Mouse (Mus musculus) thymus, postnatal 25 days (tissue): ENCODE measurements around the gene Hist1h2bj.
"Not testable (repeated sequence)": the region's sequence is repeated elsewhere in the genome, so short reads cannot be mapped to it uniquely, and the experiment has no call there.

Experiments used
- DNase-seq: peaks from one replicate; pipeline ENCODE4 v3.0.0; 2022

Gene Hist1h2bj

DNA sequence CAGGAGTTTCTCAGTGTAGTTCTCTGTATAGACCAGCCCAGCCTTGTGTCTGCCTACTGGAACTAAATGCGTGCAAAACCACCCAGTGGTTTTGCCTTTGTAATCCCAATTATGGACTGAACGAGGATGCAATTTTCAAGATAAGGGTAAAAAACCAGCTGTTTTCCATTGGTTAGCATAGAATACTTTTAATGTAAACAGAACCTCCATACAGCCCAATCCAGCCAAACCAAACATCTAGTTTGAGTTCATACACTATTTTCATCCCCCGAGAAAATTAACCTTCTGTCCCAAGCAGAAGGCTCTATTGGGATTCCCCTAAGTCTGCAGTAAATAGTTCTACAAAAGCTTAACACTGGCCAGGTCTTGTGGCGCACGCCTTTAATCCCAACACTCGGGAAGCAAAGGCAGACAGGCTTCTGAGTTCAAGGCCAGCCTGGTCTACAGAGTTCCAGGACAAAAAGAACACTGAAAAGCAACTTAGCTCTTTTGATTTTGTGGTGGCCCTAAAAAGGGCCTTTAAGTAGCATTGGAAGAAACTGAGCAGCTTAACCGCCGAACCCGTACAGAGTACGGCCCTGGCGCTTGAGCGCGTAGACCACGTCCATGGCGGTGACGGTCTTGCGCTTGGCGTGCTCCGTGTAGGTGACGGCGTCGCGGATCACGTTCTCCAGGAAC lies 2.4 kb upstream of the Hist1h2bj start:
- DNase-seq: no peak

DNA sequence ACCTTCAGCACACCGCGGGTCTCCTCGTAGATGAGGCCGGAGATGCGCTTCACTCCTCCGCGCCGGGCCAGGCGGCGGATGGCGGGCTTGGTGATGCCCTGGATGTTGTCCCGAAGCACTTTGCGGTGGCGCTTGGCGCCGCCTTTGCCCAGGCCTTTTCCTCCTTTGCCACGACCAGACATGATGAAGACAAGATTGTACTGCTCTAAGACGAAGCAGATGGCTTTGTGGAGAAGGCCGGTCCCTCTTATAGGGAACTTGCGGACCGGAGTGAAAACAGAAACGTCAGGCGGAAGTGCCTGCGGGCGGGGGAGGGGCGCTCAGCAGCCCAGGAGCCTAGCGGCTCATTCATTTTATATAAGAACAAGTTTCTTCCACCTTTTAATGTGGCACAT lies 1.9 kb upstream of the Hist1h2bj start, which contains the start of gene Hist1h4i:
Gene Hist1h4i, minus strand, starts transcription at position 221 of the 395 bp plus-strand sequence.
- peak; percentile 99 for DNase-seq

DNA sequence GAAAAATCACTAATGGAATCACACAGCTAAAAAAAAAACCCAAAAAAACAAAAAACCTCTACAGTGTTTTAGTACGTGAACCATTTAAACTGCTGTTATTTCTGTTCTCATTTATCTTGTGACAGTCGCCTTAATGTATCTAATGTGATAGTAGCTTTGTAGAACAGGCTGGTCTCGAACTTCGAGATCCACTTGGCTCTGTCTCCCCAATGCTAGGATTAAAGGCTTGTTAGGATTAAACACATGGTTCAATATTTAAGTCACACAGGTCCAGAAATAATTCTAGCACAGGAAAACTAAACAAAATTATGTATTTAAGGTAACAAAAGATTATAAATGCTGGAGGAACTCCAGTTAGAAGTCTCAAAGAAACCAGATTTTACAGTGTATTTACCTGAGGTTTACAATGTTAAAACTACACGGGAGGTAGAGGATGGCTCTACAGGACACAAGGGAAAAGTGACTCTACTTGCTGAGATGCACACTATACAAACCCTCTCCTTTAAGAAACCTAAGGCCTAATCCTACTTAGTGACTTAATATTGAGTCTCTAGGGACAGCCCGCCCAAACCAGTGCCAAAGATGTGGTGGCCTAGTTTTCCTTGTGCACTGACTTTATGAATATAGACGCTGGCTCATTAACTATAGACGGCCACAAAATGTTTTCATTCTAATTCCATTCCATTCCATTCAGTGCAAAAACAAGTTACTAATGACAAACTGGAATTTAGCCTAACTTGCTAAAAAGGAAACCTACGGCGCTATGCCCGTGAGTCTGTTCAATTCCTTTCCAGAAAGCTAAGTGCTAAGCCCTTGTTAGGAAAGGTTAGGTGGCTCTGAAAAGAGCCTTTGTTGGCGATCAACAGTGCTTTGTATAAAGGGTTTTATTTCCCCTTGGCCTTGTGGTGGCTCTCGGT lies 1.1 kb upstream of the Hist1h2bj start:
- no peak for DNase-seq

DNA sequence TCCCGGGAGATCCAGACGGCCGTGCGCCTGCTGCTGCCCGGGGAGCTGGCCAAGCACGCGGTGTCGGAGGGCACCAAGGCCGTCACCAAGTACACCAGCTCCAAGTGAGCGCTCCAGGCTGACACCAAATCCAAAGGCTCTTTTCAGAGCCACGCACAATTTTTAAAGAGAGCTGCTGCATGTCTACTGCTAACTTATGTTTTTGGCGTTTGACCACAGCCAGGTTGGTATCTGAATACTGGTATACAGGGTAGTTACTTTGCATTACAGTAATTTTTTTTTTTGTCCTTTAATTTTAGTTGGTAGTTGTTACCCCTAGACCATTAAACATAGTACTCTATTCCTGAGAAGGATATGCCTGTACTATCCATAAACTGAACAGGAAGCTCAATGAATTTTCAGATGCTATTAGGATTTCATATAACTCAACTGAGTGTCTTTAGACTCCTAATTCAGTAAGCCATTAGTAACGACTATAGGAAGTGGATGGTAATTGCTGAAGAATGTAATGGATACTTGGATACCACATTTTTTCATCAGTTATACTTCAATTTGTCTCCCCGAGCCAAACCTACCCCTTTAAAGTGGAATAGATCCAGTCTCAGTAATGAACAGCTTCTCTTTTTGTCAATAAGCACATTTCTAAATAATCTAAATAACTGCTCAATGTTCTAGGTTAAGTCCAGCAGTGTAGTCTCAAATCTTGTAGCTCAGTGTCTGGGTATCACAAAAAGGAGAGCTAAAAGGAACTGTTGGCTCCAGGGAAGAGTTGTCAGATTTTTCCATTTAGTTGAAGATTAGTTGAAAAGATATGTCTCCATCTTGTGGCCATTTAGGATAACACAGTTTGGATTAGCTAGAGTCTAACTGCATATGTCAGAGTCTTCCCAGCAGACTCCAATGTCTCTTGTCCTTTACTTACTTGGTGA lies 753 bp downstream of the Hist1h2bj start:
- no peak for DNase-seq

DNA sequence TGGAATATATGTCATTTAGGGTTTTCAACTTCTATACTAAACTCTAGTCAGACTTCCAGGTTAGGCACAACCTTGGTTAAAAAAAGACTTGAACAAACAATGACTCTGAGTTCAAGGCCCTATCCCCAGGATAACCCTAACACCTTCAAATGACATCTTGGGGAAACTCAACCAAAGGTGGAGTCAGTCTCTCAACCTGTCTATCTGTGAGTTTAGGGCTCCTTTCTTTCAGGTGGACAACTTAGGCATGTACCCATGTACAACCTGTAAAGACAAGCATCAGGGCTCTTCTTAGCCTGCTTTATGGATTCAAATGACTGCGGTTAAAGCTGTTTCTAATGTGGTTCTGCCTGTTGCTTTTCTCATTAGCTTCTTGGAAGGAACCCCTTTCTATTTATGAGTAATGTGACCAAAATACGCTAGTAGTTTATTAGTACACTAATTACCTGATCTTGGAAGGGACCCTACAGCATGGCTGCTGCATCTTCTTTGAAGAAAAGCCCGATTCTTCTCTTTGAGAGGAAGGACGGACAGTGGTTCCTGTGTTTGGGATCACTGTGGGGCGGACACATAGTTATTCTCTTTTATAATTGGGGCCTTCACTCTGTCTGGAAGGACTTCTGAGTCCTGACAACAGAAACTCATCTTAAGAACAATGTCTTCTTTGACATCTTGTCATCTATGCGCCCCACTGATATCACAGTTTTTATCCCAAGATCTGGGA lies 1.6 kb downstream of the Hist1h2bj start:
- DNase-seq: no peak

DNA sequence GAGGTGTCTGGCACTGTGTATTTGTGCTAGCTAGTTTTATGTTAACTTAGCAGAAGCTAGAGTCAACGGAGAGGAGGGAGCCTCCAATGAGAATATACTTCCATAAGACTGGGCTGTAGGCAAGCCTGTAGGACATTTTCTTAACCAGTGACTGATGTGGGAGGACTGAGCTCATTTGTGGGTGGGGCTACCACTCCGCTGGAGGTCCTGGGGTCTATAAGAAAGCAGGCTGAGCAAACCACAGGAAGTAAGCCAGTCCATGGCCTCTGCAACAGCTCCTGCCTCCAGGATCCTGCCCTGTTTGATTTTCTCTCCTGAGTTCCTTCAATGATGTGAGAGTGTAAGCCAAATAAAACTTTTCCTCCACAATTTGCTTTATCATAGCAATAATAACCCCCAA lies 2.3 kb downstream of the Hist1h2bj start:
- DNase-seq: no peak

DNA sequence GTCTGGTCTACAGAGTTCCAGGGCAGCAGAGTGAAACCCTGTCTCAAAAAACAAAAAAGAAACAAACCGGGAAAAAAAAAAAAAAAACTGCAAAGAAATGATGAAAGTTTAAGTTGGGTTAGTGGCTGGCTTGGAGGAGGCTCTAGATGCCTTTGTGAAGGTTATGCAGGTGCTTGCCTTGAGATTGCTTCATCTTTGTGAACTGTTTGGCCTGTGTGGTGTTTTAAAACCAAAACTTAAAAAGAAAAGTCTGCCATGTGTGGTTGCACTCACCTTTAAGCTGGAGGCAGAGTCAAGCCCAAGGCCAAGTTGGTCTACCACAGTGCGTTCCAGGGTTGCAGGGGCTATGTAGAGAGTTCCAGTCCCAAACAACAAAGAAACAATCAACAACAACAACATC lies 6.0 kb downstream of the Hist1h2bj start:
- DNase-seq: no peak

DNA sequence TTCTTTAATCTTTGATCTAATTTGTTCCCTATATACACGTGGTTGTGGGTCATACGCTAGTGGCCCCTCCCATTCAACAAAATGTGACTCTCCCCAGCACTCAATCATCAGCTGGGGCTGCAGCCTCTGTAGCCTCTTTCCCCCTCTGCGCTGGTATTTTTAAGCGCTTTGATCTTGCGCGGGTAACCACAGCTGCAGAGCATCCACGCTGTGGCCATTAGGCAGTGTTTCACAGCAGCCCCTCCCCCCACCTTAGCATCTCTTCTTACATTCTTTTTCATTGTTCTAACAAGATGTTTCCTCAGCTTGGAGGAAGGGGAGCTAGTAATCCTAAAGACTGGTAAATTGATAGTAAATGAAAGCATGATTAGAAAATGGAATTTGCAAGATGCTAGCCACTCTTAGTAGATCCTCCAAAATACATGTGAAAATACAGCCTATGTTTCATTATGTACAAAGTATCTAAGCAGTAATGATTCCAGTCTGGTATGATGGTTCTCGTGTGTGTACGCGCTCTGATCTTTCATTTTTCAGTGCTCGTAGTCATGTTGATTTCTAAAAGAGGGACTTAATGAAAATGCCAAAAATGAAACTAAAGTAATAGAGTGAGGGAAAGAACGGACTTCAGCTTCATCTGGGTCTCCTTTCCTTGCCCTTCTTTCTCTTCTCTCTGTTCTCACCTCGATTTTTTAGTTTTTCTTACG lies 6.9 kb downstream of the Hist1h2bj start:
- peak; percentile 64 for DNase-seq

DNA sequence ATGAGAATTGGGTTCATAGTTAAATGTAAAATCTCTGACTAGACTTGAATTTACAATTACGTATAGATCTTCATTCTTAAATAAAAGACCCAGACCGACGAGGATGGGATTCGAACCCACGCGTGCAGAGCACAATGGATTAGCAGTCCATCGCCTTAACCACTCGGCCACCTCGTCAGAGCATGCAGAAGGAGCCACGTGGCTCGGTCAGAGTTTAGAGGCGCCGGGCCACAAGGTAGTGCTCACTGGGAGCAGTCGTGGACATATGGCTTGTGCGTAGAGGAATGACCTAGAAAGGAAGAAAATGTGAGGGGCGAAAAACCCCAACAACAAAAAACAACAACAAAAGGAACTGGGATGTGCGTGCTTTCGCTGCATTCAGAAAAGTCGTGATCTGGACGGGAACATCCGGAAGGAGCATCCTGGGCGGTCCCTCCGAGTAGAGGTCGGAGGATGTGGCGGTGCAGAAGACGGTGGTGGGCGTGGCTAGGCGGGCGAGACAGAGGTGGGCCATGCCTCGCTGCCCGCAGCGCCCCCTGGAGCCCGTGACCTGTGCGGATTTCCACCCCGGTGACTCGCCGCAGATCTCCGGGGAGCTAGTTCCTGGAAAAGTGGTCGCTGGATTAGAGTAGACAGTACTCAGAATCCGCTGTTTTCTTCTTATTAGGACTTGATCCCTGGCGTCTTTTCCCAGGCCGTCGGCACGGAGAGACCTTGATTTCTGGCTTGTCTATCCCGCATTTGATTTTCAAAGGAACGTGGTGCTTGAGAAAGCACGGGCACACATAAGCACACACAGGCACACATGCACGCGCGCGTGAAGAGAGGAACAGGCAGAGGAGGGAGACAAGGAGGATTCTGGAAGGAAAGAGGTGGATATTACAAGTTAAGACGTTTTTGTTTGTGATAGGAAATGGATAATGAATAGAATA lies 7.8 kb downstream of the Hist1h2bj start:
- DNase-seq: peak; percentile 95

DNA sequence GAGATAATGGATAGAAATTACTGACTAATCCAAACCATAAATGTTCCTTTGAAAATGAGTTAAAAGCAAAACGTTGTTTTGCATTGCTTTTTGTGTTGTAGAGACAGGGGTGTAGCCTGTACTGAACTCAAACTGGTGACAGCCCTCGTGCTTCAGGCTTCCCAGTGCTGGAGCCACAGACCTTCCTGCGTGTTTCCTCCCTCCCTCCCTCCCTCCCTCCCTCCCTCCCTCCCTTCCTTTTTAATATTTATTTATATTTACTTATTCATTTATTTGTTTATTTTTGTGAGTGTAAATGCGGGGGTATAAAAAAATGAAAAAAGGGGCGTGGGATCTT lies 8.5 kb downstream of the Hist1h2bj start:
- DNase-seq: no peak

DNA sequence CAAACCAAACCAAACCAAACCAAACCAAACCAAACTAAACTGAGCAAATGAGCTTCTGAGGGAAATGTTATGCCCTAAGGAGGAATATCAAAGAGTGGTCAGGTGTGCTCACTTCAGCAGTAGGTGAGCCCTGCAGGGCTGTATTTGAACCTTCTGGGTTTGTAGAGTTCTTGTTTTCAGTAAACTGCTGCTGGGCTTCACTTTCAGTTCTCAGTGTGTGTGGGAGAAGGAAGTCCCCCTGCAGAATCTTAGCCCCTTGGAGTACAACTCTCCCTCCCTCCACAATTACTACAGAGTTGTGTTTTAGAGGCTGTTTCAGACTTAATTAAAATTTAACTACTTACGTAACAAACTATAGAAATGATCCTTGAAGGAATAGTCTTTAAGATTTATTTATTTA lies 10.7 kb downstream of the Hist1h2bj start:
- DNase-seq: no peak

DNA sequence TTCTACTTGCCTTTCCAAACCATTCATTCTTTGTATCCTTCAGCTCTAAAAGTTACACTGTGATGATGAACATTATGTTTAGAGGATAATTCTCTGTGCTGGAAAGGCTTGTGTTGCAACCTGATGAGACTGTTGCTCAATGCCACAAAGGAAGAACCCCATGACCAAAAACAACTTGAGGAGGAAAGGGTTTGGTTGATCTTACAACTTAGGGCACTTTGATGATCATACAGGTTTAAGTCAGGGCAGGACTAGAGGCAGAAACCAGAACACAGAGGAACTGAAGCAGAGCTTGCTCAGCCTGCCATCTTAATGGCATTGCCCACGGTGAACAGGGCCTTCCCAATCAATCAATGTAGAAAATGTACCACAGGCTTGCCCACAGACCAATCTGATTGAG lies 18.4 kb downstream of the Hist1h2bj start:
- no peak for DNase-seq

DNA sequence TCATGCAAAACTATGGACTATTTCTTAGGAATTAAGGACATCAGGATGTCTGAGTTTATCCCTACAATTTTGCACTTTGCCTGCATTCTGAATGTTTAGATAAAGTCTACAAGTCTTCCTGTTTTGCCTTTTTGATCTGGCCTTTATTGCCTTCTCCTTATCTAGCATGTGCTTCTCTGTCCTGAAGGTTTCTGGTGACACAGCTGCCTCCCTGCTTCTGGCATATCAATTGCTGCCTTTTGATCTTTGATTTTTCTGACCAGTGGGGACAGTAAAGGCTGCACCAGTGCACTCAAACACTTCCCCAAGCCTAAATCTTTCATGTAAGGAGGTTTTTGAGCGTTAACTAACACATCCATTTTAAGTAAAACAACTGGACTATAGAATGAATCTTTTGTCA lies 20.5 kb downstream of the Hist1h2bj start:
- DNase-seq: no peak

DNA sequence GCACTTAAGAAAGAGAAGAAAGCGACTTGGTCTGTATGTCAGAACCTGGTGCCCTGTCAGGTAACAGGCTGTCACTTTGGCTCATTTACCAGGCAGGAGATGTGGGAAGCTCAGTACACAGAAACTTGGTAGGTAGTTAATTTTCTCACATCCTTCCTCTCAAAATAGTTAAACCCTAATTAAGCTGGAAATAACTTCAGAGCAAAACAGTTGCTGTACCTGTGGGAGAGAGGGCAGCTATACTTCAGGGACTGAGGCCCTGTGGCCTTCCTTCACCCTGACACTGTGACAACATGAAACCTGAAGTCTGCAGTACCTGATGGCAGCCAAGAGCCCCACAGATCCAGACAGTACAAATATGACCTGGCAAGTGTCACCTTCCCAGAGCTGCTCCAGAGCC lies 41.1 kb downstream of the Hist1h2bj start, which contains the start of gene Vmn1r188:
Gene Vmn1r188, plus strand, starts transcription at position 301 of the 400 bp plus-strand sequence.
- DNase-seq: not testable (repeated sequence)
